Mouse (Mus musculus) forebrain, embryonic 15.5 days (tissue): ENCODE measurements around the gene Arpc4. TPM values are rescaled to one million over a fixed set of nuclear protein-coding genes. Genes with fewer than 3 reads are reported as not detected.

Experiments
- ATAC-seq: fragments of 200-750 bp; cut with Nextera tagmentation; replicated peaks from 2 replicates; pipeline ENCODE4 v1.8.0; 2017; ENCODE audit warnings: mild to moderate bottlenecking, moderate TSS enrichment, moderate library complexity
- H3K27ac ChIP-seq: fragments of 300-500 bp; sonication (generic); replicated peaks from 2 replicates; pipeline ENCODE4 v1.5.1; 2015; ENCODE audit warnings: mild to moderate bottlenecking, inconsistent platforms
- H3K27me3 ChIP-seq: fragments of 300-500 bp; sonication (generic); 2 replicates; pipeline ENCODE4 v1.6.1; 2015; ENCODE audit warnings: inconsistent platforms
- H3K36me3 ChIP-seq: fragments of 300-500 bp; sonication (generic); 2 replicates; pipeline ENCODE4 v1.6.1; 2015; ENCODE audit warnings: mild to moderate bottlenecking, inconsistent platforms
- H3K4me1 ChIP-seq: fragments of 300-500 bp; sonication (generic); 2 replicates; pipeline ENCODE4 v1.6.1; 2015; ENCODE audit warnings: inconsistent platforms
- H3K4me2 ChIP-seq: fragments of 300-500 bp; sonication (generic); replicated peaks from 2 replicates; pipeline ENCODE4 v1.6.1; 2015; ENCODE audit warnings: mild to moderate bottlenecking, inconsistent platforms
- H3K4me3 ChIP-seq: fragments of 300-500 bp; sonication (generic); 2 replicates; pipeline ENCODE4 v1.5.1; 2015; ENCODE audit warnings: mild to moderate bottlenecking, inconsistent platforms
- H3K9ac ChIP-seq: fragments of 300-500 bp; sonication (generic); replicated peaks from 2 replicates; pipeline ENCODE4 v1.6.1; 2015; ENCODE audit warnings: mild to moderate bottlenecking, inconsistent platforms
- H3K9me3 ChIP-seq: fragments of 300-500 bp; sonication (generic); 2 replicates; pipeline ENCODE4 v1.6.1; 2016; ENCODE audit warnings: inconsistent platforms
- WGBS: fragments of 180-500 bp; shearing (Covaris S2); methylation state at CpG from one replicate; pipeline ENCODE4 v1.1.7; 2015; ENCODE audit warnings: mixed read lengths; 5-methylcytosine and 5-hydroxymethylcytosine counted together
- microRNA-seq: library from miRNA; unstranded; fragments of <30 nt; microRNA quantifications from one replicate; pipeline ENCODE4, GENCODE M21; 2016
- polyA plus RNA-seq: library from polyadenylated mRNA; unstranded; fragments of >200 nt; fragmentation: Nextera tagmentation; extraction: Ambion mirVana; gene quantifications from 2 replicates; pipeline ENCODE4 v1.2.1, GENCODE M21; 2015

Arpc4 gene
- polyA plus RNA-seq, 1 experiment from 2014 or later = 428 TPM

DNA sequence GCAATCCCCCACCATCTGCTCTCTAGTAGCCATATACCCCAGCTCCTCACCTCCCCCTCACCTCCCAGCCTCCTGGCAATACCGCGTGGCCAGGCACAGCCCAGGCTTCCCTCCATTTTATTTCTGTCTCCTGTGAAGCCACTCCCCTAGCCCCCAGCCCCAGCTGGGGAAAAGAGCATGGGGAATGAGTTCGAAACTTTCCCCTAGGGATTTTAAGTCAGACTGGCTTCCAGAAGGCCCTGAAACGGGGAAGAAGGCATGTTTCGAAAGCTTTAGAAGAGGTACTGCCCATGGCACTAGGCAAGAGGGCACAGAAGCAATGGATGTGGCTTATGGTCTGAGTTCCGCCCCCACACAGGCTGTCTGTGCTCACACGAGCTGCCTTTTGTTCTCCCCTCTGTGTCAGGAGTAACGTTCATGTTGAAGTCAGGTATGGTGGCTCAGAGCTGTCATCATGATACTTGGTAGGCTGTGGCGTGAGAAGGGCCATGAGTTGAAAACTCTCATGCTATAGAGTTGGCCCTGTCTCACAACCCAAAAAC, 57.8 kb downstream of the Arpc4 start, which contains the start of gene Cidec:
Gene Cidec, minus strand, starts transcription at position 97 of the 542 bp plus-strand sequence.
- Histone ChIP-seq H3K4me2 (no peak within 1 kb of the TSS), H3K27me3 (no peaks in the 10 kb centered on the region), H3K9ac (no peak within 1 kb of the TSS), H3K27ac (no peak within 1 kb of the TSS), H3K4me1 (no peaks in the 10 kb centered on the region), H3K36me3 (no peaks in the 10 kb centered on the region), H3K9me3 (no peaks in the 10 kb centered on the region), H3K4me3 (no peak within 1 kb of the TSS)
- WGBS = 82% methylated on average over 9 of the region's 9 CpGs
- no peak for ATAC-seq

DNA sequence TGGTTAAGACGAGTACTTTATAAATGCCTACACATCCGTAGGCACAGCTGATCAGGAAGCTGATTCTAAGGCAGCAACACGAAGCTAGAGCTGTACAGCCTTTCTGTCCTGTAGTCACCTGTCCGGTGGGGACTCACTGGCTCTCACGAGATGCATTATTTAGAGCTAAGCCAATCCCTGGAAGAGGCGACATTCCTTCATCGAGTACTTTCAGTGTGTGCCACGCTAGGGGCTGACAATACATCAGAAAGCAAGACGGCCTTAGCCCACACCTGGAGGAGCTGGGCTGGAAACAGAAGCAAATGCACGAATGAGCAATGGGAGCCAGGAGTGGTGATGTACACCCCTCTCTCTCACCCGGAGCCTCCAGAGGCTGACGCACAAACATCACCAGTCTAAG, 59.2 kb downstream of the Arpc4 start:
- no peak for ATAC-seq
- WGBS = 82% methylated on average over 12 of the region's 12 CpGs
- Histone ChIP-seq H3K9me3 (no peaks in the 10 kb centered on the region), H3K9ac (no peak overlapping the region), H3K36me3 (no peaks in the 10 kb centered on the region), H3K4me2 (no peak overlapping the region), H3K4me1 (0 out of 2 replicates have a peak, but pooled peaks cover 3% of the 10 kb centered on the region), H3K27ac (no peak overlapping the region), H3K27me3 (no peaks in the 10 kb centered on the region), H3K4me3 (no peak overlapping the region)

DNA sequence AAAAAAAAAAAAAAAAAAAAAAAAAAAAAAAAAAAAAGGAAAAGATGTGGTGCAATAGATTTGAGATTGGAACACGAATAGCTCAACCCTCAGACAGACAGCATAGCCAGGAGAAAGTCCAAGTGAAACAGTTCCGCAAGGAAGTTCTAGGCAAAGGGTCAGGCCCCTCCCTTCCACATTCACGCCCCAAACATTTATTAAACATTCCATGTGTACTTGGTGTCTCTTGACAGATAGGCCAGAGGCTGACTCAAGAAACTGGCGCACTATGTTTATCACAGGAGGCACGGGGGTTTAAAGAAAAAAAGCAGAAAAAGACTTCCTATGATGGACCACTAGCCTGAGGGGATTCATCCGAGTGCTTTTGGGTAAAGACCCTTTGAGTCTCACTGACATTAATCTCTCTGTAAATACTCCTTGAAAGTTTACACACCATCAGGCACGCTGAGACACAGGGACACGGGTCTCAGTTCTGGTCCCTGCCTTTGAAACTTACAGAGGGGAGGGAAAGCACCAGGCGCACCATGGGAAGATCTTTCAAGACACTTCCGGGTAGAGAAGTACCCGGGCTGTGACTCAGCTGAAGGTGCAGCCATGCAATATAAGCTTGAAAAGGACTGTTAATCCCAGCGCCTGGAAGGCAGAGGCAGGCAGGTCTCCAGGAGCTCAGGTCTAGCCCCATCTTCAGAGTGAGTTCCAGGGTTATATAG, 61.0 kb downstream of the Arpc4 start:
- Histone ChIP-seq H3K9me3 (no peaks in the 10 kb centered on the region), H3K36me3 (no peaks in the 10 kb centered on the region), H3K4me1 (peaks cover 14% of the 10 kb centered on the region), H3K9ac (no peak overlapping the region), H3K4me3 (no peak overlapping the region), H3K4me2 (no peak overlapping the region), H3K27me3 (no peaks in the 10 kb centered on the region), H3K27ac (no peak overlapping the region)
- WGBS = 66% methylated on average over 12 of the region's 12 CpGs
- ATAC-seq = no peak

Small RNA genes within 50 kb of the gene (microRNA-seq; reads per million reads assigned to microRNA genes)
- gene Gm24387 = not detected

Other genes with a start within 250 kb of the Arpc4 start
- gene Lhfpl4, start 182.7 kb upstream of the Arpc4 start, polyA plus RNA-seq = 42.3 and 44.6 TPM in 2 replicates
- 47.0 and 53.8 TPM in 2 replicates for gene Mtmr14, start 140.3 kb upstream of the Arpc4 start, polyA plus RNA-seq
- gene Cpne9, start 95.8 kb upstream of the Arpc4 start, polyA plus RNA-seq = 0.34 and 0.39 TPM in 2 replicates
- gene Brpf1, start 71.0 kb upstream of the Arpc4 start, polyA plus RNA-seq = 19.6 and 22.2 TPM in 2 replicates
- gene Ogg1, start 51.1 kb upstream of the Arpc4 start, polyA plus RNA-seq = 11.6 and 11.8 TPM in 2 replicates
- gene Camk1, start 34.1 kb upstream of the Arpc4 start, polyA plus RNA-seq = 79.0 and 88.0 TPM in 2 replicates
- gene Tada3, start 232 bp upstream of the Arpc4 start, polyA plus RNA-seq = 79.4 and 82.2 TPM in 2 replicates
- 7.6 and 8.1 TPM in 2 replicates for gene Ttll3, start 11.1 kb downstream of the Arpc4 start, polyA plus RNA-seq
- gene Rpusd3, start 41.2 kb downstream of the Arpc4 start, polyA plus RNA-seq = 14.8 and 23.3 TPM in 2 replicates
- not detected in 2 replicates for gene Cidec, start 57.6 kb downstream of the Arpc4 start, polyA plus RNA-seq
- gene Jagn1, start 64.5 kb downstream of the Arpc4 start, polyA plus RNA-seq = 89.2 and 93.1 TPM in 2 replicates
- gene Il17re, start 80.4 kb downstream of the Arpc4 start, polyA plus RNA-seq = not detected in 2 replicates
- 1.6 and 2.4 TPM in 2 replicates for gene Il17rc, start 93.3 kb downstream of the Arpc4 start, polyA plus RNA-seq
- 63.8 and 66.7 TPM in 2 replicates for gene Creld1, start 105.2 kb downstream of the Arpc4 start, polyA plus RNA-seq
- gene Prrt3, start 123.8 kb downstream of the Arpc4 start, polyA plus RNA-seq = 5.1 and 6.0 TPM in 2 replicates
- gene Emc3, start 153.5 kb downstream of the Arpc4 start, polyA plus RNA-seq = 94.9 and 103 TPM in 2 replicates
- gene Fancd2, start 153.6 kb downstream of the Arpc4 start, polyA plus RNA-seq = 6.5 and 6.7 TPM in 2 replicates
- gene Fancd2os, start 222.6 kb downstream of the Arpc4 start, polyA plus RNA-seq = 0.22 TPM in 1 of 2 replicates, not detected in the other
- 239 and 240 TPM in 2 replicates for gene Brk1, start 226.7 kb downstream of the Arpc4 start, polyA plus RNA-seq
- 79.6 and 83.6 TPM in 2 replicates for gene Vhl, start 245.8 kb downstream of the Arpc4 start, polyA plus RNA-seq